Mouse (Mus musculus) c-Kit-positive CD71-positive TER-119-positive erythroid progenitor cells, embryonic 14.5 days (primary cell): ENCODE measurements at regions not wholly inside any gene's neighbourhood (a gene's known extent, or its start where the extent isn't known, plus 50 kb on each side); places are given as distances from the start of the nearest gene placed in this dataset.

Experiments
- DNase-seq: peaks from one replicate; pipeline ENCODE4 v3.0.0-alpha.2; 2013; ENCODE audit warnings: low spot score

DNA sequence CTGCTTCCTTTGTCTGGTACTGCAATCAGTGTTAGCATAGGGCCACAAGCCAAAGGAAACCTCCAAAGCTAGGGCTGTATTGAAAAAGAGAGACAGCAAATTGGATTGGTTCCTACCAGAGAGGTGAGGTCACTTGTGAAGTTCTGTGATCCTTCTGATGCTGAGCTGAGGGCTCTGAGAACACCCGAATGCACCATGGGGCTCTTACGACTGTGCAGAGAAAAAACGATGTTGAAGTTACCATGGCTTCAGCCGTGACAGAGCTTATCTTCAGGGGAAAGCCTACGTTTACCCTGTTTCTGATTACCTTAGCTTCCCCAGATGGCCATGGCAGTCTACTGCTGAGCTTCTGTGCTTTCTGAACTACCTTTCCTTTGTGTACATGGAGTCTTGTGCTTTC, 53.9 kb upstream of the Fmo9 start:
- DNase-seq: no peak

DNA sequence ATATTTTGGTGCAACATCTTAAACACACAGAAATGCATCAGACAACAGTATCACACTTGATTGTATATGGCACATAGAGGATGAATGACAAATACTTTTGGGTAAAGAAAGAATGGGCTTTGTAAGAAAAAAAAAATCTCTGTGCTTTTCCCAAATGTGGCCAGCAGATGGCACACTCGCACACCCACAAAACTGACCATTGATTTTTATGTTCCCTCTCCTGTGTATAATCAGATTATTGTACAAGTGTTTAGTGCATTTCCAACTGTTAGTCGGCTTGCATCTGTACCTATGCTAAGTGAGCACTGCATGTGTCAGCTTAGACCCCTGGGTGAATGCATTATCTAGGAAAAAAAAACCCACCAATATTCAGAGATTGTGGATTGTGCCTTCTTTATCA, 56.4 kb upstream of the Fmo9 start:
- peak; percentile 10 for DNase-seq

DNA sequence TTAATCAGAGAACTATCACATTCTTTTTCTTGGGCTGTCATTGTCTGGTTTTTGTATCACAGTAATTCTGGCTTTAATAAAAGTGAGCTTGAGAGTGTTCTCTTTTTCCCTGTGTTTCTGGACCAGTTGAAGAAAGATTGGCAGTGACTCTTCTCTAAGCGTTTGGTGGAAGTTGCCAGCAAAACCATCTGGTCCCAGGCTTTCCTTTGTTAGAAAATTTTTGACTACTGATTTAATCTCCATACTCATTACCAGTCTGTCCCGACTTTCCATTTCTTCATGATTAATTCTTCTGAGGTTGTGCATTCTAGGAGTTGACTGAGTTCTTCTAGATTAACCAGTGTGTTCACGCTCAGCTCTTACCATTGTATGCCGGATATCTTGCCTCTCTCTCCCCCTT, 68.6 kb upstream of the Fmo9 start:
- DNase-seq: no peak

DNA sequence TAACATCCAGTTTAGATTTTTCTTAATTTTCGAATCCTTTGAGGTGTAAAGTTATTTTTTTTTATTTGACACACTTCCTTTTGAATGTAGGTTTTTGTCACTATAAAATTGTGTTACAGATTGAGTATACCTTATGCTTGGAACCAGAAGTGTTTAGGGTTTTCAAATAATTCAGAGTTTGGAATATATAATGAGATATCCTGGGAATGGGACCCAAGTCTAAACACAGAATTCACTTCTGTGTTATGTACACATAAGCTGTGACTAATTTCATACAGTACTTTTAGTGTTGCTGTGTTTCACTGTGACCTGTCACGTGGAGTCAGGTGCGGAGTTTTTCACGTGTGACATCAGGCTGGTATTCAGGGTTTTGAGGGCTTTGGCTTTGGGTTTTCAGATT, 69.1 kb upstream of the Fmo9 start:
- DNase-seq: no peak

DNA sequence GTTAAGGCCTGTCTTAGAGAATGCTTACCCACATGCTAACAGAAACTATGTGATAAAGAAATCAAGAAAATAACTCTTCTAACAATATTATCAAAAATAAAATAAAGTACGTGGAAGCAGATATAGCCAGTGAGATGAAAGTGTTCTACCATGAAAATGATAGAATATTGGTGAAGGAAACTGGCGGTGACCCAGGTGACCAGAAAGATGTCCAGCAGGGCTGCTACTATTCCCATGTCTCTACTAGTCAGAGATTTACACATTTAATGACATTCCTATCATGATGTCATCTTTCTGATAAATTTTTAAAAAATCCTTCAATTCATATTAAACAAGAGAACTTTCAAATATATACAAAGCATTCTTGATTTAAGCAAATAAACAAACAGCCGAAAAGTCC, 69.8 kb upstream of the Fmo9 start:
- DNase-seq: no peak

DNA sequence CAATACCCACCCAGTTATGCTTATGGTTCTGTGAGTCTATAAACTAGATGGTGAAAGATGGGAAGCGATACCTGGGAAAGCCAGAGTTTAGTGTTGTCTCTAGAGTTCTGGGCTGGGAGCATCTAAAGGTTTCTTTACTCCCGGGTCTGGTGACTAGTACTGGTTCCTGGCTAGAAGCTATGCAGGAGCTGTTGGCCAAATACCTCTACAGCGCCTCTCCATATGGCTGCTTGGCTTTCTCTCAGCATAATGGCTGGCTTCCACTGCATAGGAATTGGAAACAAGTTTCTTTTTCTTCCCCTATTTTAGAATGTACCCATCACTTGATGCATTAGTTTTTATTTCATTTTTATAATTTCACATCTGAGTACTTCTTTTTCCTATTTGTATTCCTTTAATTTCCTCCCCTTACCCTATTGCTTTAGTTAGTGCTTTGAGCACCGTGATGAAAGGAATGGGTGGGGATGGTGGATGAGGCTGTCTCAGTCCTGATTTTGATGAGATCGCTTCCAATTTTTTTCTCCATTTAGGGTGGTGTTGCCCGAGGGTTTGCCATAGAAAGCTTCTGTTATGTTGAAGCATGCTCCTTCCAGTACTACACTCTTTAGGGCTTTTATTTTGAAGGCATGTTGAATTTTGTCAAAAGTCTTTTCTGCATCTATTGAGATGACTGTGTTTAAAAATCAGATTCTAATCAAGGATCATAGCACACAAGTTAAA, 71.5 kb upstream of the Fmo9 start:
- DNase-seq: no peak

DNA sequence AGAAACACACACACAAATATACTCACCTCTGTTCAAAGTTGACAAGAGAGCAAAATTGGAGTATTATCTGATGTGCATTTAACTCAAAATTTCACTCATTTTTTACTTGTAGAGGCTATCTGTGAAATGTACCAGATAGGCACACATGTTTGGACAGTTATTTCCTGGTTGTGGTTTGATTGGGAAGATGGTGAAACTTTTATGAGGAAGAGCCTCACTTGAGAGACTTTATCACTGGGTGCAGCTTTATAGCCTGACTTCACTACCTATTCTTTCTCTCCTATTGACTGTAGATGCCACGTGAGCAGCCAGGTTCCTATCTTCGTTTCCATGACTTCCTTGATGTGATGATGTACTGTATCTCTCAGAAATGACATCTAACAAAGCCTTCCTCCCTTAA, 77.3 kb upstream of the Fmo9 start:
- DNase-seq: no peak

DNA sequence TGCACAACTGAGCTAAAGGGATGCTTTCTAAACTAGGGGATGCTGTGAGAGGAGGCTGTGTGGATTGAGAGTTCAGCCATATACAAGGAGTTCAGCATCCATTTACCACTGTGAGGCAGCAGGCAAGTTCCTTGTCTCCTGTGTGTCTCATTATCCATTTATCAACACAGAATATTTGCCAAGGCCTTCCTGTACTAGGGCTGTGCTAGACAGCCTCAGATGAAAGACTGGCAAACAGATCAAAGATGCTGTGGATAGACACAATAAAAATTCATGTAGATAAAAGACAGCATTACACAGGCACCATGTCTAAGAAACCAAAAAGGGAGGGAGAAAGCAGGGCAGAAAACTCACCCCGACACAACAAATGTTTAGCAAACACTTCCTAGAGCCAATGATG, 91.5 kb upstream of the Fmo9 start:
- DNase-seq: no peak

DNA sequence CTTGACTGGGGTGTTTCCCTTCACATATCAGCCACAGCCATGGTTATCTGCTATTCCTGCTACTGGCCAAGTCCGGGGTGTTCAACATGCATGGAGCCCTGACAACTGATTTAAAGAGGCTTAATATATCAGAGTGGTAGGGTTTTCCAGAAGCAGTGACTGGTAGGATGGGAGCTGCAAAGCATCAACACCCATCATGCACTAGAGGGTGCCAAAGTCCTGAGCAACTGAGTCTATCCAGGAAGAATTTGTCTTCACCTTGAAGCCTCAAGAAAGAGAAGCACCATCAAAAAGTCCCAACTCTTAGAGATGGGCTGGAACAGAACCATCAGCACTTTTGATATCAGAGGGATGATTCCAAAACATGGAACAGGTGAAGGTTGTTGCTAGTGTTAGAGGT, 100.5 kb upstream of the Fmo9 start:
- peak; percentile 9 for DNase-seq

DNA sequence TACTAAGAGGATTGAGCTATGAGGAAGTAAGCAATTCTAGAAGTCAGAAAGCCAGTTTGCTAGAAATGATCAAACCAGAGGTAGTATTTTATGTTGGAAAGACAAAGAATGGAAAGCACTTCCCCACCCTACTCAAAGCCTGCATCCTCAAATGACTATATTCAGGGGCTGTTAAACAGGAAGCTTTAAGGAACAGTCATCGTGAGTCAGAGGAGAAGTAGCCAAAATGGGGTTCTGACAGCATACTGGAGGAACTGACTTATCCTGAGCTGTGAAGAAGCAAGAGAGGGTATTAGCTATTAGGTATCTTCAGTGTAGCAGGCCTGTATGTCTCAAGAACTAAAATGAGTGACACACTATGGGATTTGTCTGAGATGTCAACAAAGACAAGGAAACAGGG, 106.3 kb upstream of the Fmo9 start:
- no peak for DNase-seq

DNA sequence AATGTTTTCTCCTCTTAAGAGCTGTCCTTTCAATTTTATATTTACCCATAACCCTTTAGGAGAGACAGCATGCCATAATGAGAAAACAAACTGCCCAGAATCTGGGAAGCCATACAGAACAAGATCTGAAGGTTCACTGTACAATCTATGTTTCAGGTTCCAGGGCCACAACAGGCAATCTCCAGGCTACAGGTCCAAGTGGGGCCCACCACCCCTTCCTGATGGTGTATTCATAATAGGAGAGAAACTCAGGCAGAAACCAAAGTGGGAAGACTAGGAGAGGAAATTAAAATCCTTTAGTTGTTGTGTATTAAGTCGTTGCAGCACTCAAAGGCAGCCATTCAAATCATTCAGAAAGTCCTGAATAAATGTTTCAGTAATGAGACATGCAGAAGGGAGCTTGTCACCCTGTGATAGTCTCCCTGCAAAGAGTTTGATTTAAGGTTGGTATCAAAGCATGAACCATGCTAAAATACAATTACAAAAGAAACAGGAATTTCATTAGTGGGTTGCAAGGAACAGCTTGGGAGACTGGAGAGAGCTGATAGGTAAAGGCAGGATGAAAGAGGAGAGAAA, 107.3 kb upstream of the Fmo9 start:
- no peak for DNase-seq

DNA sequence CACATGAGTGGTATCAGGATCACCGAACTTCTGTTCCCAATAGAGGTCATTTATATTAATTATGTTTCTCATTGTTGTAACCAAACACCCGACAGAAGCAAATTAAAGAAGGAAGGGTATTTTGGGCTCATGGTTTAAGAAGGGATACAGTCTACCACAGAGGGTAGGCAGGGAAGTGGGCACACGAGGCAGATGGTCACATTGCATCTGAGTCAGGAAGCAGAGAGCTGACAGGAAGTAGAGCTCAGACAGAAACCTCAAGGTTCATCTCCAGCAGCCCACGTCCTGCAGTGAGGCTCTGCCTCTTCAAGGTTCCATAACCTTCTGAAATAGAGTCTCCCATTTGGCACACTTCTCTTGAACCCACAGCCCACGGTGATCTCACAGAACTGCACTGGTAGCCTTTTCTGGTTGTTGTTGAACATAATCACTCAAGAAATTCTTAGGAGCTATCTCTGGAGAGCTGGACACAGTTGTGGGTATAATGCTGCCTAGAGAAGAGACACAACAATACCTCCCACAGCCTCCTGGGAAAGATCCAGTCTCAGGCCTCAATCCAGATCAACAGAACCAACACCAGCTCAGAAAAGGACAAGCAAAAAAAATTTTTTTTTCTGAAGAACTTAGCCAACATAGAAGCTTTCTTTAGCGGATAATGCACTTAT, 111.5 kb upstream of the Fmo9 start:
- DNase-seq: no peak

DNA sequence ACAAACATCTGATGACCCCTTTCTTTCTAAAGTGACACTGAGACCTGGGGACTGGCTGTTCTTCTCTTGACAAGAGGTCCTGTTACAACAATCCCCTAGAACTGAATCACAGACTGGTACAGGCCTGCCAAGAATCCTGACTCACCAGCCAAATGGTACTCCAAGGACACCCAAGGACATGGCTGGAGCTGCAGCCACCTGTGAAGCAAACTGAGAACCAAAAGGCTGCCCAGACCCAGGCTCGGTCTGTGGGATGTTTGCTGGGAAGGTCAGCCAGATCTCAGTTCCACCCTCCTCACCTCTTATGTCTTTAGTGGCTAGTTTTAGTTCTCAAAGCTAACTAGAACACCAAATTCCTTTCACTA, 112.1 kb upstream of the Fmo9 start:
- no peak for DNase-seq

DNA sequence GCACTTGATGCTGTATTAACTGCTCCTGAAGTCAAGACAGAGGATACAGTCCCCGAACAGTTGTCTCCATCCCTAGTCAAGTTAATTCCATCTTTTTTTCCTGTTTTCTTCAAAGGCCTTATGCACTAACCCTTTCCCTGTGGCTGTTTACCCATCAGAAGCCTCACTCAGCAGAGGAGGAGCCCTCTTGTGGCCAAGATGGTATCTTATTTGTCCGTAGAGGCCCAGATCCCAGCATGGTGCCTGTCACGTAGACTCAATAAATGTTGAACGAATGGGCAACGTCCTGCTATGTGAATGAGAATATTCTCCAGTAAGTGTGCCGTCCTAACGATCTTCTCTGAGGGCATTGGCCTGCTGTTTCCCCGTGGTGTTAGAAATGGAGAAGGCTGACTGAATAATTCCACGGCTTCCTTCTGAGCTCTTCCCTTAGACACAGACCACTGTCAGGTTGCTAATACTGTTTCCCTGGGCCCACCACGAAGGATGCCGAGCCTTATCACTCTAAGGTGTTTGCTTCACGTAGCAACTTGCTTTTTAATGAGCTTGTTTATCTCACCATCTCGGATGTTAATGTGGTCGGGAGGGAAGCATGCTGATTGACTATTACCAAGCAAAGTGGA, 113.1 kb upstream of the Fmo9 start:
- DNase-seq: no peak

DNA sequence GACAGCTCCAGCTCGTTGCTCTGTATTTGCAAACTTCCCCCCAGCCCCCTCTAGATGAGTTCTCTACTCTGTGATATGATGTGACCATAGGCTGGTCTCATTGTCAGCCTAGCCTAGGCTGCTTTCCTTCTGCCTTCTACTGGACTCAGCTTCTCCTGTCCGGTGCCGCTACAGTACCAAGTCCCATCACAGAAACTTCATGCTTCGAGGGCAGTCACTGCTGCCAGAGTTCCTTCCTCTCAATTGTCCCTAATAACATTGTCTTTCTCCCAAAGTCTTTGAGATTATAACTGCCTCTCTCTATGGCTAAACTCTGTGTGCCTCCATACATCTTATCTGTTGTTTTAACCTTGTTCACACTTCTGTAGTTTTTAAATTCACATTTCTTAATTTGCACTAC, 114.0 kb upstream of the Fmo9 start:
- DNase-seq: no peak

DNA sequence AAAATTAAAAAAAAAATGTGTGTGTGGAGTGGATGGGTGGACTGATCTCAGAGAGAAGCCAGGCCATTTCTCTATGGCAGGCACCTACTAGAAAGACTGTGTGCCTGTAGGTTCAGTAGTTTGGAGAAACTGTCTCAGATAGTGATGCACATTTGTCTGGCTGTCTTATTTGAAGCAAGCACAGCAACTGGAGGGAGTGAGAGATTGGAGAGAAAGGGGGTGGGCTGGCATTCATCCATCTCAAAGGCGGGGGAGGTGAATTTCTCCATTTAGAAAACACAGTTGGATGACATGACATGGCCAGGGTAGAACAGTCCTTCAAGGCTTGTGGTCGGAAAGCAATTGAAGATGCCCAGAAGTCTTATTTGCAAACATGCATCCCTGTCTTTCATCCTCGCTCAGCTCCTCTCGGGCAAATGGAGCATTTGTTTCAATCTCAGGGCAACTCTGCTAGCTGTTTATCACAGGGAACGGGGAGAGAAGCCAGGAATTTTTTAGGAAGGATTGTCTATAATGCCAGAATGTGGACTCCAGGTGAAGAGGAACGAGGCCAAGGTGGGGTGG, 114.8 kb upstream of the Fmo9 start:
- no peak for DNase-seq

DNA sequence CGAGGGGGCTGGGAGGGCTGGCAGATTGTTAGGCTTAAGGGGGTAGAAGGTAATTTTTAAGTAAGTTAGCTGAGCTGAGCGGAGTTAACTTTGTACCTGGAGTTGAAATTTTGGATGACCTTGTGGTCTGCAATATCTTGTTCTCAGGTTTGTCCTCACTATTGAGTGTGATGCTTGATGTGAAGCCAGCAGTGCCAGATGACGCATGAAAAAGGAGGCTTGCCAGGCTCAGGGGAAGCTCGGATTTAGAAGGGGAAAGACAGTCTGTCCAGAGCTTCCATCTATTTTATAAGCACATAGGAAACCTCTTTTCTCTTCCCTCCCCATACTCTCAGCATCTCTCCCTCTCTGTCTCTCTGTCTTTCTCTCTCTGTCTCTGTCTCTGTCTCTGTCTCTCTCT, 115.3 kb upstream of the Fmo9 start:
- no peak for DNase-seq

DNA sequence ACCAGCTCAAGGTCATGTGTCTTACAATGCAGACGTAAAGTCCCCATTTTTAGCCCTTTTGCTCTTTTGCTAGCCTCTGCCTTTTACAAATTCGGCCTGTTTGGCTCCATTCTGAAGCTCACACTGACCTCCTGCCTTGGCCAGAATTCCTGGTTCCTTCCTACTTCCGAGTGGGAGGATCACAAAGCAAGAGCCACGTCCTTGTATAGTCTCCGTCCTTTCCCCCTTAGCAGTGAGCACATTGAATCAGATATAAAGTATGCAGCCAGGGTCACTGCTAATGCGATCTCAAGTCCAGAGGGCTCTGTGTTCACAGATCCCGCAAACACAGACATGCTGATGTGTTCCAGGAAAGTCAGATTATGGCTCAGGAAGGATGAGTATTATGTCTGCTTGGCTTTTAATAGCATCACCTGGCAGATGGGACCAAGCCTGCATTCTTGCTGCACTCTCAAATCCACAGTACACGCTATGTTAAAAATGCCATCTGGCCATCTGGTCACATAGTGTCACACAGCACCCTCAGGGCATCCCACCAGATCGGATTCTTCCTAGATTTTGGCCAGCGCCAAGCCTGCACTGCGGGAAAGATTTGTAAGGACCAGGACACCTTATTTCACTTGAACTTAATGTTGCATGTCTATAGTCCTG, 119.4 kb upstream of the Fmo9 start:
- no peak for DNase-seq

DNA sequence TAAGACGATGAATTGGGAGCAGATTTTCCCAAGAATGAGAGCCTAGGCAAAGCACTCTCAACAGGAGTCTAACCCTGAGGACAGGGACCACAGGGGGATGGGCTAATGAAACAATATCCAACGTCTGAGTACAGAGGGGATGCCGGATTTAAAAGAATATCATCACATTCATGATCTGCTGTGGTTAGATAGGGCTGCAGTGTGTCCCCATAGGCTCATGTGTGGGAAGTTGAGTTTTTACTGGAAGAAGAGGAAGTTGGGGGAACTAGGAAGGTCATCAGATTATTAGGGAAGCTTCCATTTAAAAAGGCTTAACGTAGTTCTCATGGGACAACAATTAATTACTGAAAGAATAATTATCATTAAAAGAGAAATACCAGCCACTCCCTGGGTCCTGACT, 120.3 kb upstream of the Fmo9 start:
- DNase-seq: no peak

DNA sequence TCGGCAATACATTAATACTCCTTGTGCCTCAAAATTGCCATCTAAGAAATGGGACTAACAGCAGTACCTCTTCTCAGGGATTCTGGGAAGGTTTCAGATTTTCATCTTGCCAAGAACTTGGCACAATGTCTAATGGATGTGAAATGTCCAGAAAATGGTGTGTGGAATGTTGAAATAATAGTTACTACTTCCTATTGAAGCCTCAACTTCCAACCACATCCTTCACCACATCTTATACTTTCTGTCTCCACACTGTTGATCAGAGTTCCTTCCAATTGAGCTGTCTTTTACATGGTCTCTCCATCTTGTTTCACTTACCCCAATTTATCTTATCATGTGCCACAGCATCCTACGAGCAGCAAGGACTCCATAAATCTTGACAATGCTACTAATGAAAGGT, 122.3 kb upstream of the Fmo9 start:
- no peak for DNase-seq

DNA sequence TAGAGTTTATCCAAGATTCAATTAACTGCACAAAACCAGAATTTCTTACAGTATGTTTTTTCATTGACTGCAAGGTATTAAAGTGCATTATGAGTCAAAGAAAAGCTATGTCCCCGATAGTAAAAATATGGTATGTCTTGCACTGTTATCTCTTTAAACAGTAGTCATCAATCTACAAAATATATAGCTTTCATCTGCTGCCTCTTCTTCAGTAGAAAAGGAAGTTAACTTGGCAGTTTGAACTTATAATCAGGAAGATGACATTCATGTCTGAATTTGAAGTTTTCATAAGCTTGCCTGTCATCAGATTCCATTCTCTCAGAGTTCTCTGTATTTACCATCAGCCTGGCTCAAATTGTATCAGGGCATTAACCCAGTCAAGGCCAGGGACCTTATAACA, 122.7 kb upstream of the Fmo9 start:
- DNase-seq: no peak

DNA sequence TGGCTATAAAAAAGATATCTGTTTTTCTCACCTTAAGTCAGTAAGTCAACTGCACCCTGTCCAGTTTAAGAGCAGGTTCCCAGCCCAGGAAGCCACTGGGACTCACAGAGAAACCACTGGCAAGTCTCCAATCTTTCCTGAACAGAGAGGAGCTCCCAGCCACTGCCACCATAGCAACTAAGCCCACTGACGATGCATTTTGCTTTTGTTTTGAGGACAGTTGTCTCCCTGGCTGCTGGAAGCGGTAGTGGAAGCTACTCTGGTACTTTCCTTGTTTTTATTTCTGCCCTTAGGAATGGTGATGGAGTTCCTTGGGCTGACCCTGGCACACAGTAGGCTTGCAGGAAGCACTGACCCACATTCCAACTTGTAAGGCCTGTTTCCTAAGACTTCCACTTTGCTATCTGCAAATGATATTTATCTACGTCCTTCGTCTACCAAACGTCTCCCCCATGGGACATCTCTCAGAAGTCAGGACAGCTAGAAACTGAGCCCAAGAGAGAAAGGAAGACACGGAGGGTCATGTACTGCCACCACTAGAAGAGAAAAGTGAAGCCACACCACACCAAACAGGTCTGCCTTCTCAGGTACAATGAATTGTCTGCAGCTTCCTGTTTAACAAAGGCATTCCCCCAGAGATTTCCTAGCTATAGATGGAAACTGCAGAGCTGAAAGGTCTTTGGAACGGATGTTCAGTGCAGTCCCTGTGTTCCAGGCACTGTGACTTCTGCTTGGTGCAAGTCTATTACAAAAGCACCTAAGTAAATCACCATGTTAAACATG, 125.7 kb upstream of the Fmo9 start:
- DNase-seq: no peak
